Mouse (Mus musculus) intestine, postnatal 0 days (tissue): ENCODE measurements around the gene Maats1. TPM values are rescaled to one million over a fixed set of nuclear protein-coding genes. Genes with fewer than 3 reads are reported as not detected.
A peak's percentile ranks its signal among the peaks of the same experiment; 100 is the strongest.

Source experiments
- ATAC-seq: fragments of 200-750 bp; cut with Nextera tagmentation; 2 replicates; pipeline ENCODE4 v1.8.0; 2017; ENCODE audit warnings: mild to moderate bottlenecking, moderate TSS enrichment, moderate library complexity
- H3K27ac ChIP-seq: fragments of 300-500 bp; sonication (generic); 2 replicates; pipeline ENCODE4 v1.5.1; 2014; ENCODE audit warnings: mild to moderate bottlenecking, low read depth, low read length, moderate library complexity
- H3K27me3 ChIP-seq: fragments of 300-500 bp; sonication (generic); replicated peaks from 2 replicates; pipeline ENCODE4 v1.6.1; 2014; ENCODE audit warnings: low read length, mixed read lengths; ENCODE audit not compliant: control insufficient read depth, insufficient read depth
- H3K36me3 ChIP-seq: fragments of 300-500 bp; sonication (generic); 2 replicates; pipeline ENCODE4 v1.6.1; 2014; ENCODE audit warnings: mild to moderate bottlenecking, moderate library complexity; ENCODE audit not compliant: control insufficient read depth, insufficient read depth
- H3K4me1 ChIP-seq: fragments of 300-500 bp; sonication (generic); replicated peaks from 2 replicates; pipeline ENCODE4 v1.6.1; 2014; ENCODE audit warnings: antibody characterized with exemption, low read length, mixed read lengths; ENCODE audit not compliant: control insufficient read depth, insufficient read depth
- H3K4me2 ChIP-seq: fragments of 300-500 bp; sonication (generic); replicated peaks from 2 replicates; pipeline ENCODE4 v1.6.1; 2014; ENCODE audit warnings: low read depth, mild to moderate bottlenecking, moderate library complexity
- H3K4me3 ChIP-seq: fragments of 300-500 bp; sonication (generic); 2 replicates; pipeline ENCODE4 v1.5.1; 2014; ENCODE audit warnings: low read depth, low read length
- H3K9ac ChIP-seq: fragments of 300-500 bp; sonication (generic); 2 replicates; pipeline ENCODE4 v1.6.1; 2014; ENCODE audit warnings: mild to moderate bottlenecking, low read depth, low read length
- H3K9me3 ChIP-seq: fragments of 300-500 bp; sonication (generic); 2 replicates; pipeline ENCODE4 v1.6.1; 2016; ENCODE audit warnings: mixed run types; ENCODE audit not compliant: control insufficient read depth
- CTCF ChIP-seq: sonication (generic); IDR thresholded peaks from 2 replicates; pipeline ENCODE4 v1.5.1; 2016; ENCODE audit warnings: low read depth, mild to moderate bottlenecking, control low read depth, antibody characterized with exemption, moderate library complexity
- WGBS: fragments of 180-500 bp; shearing (Covaris S2); extraction: QIAGEN DNeasy Blood & Tissue Kit; methylation state at CpG from one replicate; pipeline ENCODE4 v1.1.7; 2014; 5-methylcytosine and 5-hydroxymethylcytosine counted together
- polyA plus RNA-seq: library from polyadenylated mRNA; unstranded; fragments of >200 nt; fragmentation: Nextera tagmentation; extraction: Ambion mirVana; gene quantifications from 2 replicates; pipeline ENCODE4 v1.2.1, GENCODE M21; 2015

Gene Maats1
- polyA plus RNA-seq, 1 experiment from 2014 or later, result 1.0 TPM

DNA sequence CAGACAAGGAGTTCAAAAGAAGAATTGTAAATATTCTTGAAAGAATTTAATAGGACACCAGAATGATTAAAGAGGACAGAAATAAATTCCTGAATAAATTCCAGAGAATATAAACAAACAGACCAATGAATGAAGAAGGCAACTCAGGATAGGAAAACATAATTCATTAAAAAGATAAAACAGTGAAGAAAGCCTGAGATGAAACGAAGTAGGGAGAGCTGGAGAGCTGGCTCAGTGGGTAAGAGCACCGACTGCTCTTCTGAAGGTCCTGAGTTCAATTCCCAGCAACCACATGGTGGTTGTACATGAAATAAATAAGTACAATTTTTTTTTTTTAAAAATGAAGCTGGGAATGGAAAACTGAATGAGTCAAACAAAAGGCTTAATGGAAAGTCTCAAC, 67.2 kb downstream of the Maats1 start:
- H3K36me3 ChIP-seq, result no peaks in the 10 kb centered on the region
- 62% methylated on average over 2 of the region's 2 CpGs for WGBS
- ATAC-seq, result no peak
- H3K9ac ChIP-seq, result no peak overlapping the region
- TF ChIP-seq CTCF, result no peak
- H3K4me3 ChIP-seq, result no peak overlapping the region
- no peaks in the 10 kb centered on the region for H3K4me1 ChIP-seq
- no peaks in the 10 kb centered on the region for H3K9me3 ChIP-seq
- H3K4me2 ChIP-seq, result no peak overlapping the region
- H3K27me3 ChIP-seq, result no peaks in the 10 kb centered on the region
- no peak overlapping the region for H3K27ac ChIP-seq

DNA sequence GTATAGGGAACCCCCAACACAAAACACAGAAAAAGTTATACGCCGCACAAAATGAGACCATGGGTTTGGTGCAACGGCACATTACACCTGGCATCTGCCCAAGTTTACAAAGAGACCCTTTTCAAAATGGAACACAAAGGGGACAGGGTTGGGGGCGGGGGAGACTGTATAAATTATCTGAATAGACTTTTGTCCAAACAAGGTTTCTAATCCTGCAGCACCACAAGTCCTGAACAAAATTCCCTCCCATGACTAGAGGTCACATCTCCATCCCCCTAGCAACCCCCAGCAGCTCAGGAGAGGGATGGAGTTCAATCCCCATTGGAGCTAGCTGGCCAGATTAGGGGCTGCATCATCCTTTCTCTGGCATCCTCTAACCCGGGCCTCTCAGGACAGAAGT, 69.5 kb downstream of the Maats1 start:
- H3K36me3 ChIP-seq, result no peaks in the 10 kb centered on the region
- TF ChIP-seq CTCF, result no peak
- no peak overlapping the region for H3K9ac ChIP-seq
- H3K9me3 ChIP-seq, result no peaks in the 10 kb centered on the region
- no peaks in the 10 kb centered on the region for H3K27me3 ChIP-seq
- no peak for ATAC-seq
- no peak overlapping the region for H3K4me3 ChIP-seq
- 74% methylated on average over 5 of the region's 5 CpGs for WGBS
- no peak overlapping the region for H3K27ac ChIP-seq
- no peaks in the 10 kb centered on the region for H3K4me1 ChIP-seq
- H3K4me2 ChIP-seq, result no peak overlapping the region

DNA sequence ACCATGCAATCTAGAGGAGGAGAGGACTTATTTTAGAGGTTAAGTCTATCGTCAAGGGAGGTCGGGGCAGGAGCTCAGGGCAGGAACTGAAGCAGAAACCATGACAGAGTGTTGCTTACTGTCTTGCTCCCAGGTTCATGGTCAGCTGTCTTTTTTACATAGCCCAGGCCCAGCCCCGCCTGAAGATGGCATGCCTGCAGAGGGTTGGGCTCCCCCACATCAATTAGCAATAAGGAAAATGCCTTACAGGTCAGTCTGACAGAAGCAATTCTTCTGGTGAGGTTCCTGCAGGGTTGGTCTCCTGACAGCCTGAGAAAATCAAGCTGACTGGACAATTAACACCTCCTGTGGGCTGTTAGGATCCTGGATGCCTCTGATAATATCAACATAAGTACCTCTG, 70.3 kb downstream of the Maats1 start:
- Histone ChIP-seq H3K27ac (peak overlapping the region; percentile 54; the same call in 1 of the 2 replicates), H3K4me1 (no peaks in the 10 kb centered on the region), H3K4me3 (no peak overlapping the region), H3K9me3 (no peaks in the 10 kb centered on the region), H3K4me2 (no peak overlapping the region), H3K27me3 (no peaks in the 10 kb centered on the region), H3K36me3 (no peaks in the 10 kb centered on the region), H3K9ac (no peak overlapping the region)
- TF ChIP-seq CTCF, result peak; percentile 10; the same call in 1 of the 2 replicates
- 32% methylated on average over 3 of the region's 3 CpGs for WGBS
- peak; percentile 78 for ATAC-seq

DNA sequence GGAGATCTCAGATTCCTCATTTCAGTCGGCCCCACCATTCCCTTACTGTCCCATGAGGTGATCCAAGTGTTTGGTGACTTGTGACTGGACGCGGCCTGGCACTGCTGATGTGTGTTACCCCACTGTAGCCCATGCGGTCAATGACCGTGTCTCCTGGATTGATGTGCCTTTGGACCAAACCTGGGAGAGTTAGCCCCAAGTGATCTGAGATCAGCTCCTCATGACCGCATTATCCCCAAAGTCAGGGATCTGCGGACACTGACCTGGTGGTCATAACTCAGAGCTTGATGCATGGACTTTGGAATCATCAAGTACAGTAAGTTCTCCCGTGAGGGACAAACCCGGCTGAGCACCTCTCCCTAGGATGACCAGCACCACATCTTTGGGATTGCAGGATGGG, 86.0 kb downstream of the Maats1 start:
- ATAC-seq, result no peak
- no peaks in the 10 kb centered on the region for H3K9me3 ChIP-seq
- no peak for TF ChIP-seq CTCF
- H3K27me3 ChIP-seq, result no peaks in the 10 kb centered on the region
- no peaks in the 10 kb centered on the region for H3K4me1 ChIP-seq
- no peak overlapping the region for H3K9ac ChIP-seq
- H3K4me2 ChIP-seq, result no peak overlapping the region
- no peak overlapping the region for H3K4me3 ChIP-seq
- WGBS, result 77% methylated on average over 9 of the region's 9 CpGs
- H3K27ac ChIP-seq, result no peak overlapping the region
- peaks cover 32% of the 10 kb centered on the region for H3K36me3 ChIP-seq

DNA sequence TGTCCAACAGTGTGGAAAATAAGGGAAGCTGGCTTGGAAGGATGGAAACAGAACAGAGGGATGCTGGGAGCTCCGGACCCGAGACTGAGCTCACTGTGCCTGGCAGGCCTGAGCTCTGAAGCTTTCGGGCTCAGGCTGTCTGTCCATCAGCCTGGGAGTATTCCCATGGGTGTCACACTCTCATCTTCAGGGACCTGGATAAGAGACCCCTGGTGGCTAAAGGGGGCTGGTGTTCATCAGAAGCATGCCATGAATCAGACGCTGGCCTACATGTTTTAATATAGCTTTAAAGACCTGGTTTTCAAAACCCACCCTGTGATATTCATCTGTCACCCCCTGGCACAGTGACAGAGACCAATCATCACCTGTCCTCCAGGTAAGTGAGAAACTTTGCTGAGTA, 86.8 kb downstream of the Maats1 start:
- 77% methylated on average over 4 of the region's 4 CpGs for WGBS

DNA sequence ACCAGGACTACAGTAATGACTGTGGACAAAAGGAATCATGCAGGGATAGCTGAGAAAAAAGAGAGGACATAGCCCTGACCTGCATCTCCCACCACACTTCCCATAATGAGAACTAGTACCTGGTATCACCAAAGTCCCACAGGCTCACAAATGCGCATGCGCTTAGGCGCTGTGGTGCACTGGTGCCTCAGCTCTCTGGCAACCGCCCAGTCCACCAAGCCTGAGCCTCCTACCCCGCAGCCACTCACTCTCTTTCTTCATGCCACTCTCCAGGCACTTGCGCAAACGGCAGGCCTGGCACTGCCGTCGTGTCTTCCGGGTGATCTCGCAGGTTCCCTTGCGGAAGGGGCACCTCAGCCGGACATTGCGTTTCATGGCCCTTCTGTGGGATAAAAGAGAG, 87.9 kb downstream of the Maats1 start:
- Histone ChIP-seq H3K4me3 (no peak overlapping the region), H3K36me3 (peaks cover 35% of the 10 kb centered on the region; the same call in 1 of the 2 replicates), H3K27me3 (no peaks in the 10 kb centered on the region), H3K4me1 (no peaks in the 10 kb centered on the region), H3K9ac (no peak overlapping the region), H3K9me3 (no peaks in the 10 kb centered on the region), H3K27ac (no peak overlapping the region), H3K4me2 (no peak overlapping the region)
- no peak for TF ChIP-seq CTCF
- 83% methylated on average over 14 of the region's 14 CpGs for WGBS
- ATAC-seq, result no peak; the same call in 1 of the 2 replicates

More for the DNA sequence above, 86.8 kb downstream of the Maats1 start:
- no peak overlapping the region for H3K4me2 ChIP-seq
- H3K27me3 ChIP-seq, result no peaks in the 10 kb centered on the region
- peak; percentile 43; the same call in 1 of the 2 replicates for TF ChIP-seq CTCF
- no peak overlapping the region for H3K4me3 ChIP-seq
- no peaks in the 10 kb centered on the region for H3K9me3 ChIP-seq
- H3K27ac ChIP-seq, result no peak overlapping the region
- no peaks in the 10 kb centered on the region for H3K4me1 ChIP-seq
- 0 out of 2 replicates have a peak, but pooled peaks have one; percentile 13 for ATAC-seq
- H3K9ac ChIP-seq, result no peak overlapping the region
- peaks cover 31% of the 10 kb centered on the region; the same call in 1 of the 2 replicates for H3K36me3 ChIP-seq

DNA sequence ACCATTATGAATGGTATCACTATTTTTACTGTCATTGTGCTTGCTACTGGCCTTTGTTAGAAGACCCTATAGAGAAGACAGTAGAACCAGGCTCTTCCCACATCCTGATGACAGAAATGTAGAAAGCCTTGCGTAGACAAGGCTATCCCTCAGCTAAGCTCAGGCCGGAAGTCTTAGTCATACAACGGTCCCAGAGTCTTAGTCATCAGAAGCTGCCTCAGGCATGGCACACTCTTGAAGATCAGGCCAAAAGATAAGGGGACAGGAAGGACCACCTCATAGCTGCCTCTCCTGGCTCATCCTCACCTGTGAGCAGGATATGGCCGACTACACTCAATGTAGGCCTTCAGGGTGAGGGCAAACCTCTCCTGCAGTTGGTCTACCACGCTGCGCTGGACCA, 91.5 kb downstream of the Maats1 start:
- no peak overlapping the region for H3K4me3 ChIP-seq
- H3K27me3 ChIP-seq, result no peaks in the 10 kb centered on the region
- H3K9me3 ChIP-seq, result no peaks in the 10 kb centered on the region
- WGBS, result 93% methylated on average over 6 of the region's 6 CpGs
- no peak overlapping the region for H3K27ac ChIP-seq
- no peak overlapping the region for H3K4me2 ChIP-seq
- peaks cover 35% of the 10 kb centered on the region; the same call in 1 of the 2 replicates for H3K36me3 ChIP-seq
- ATAC-seq, result no peak
- no peaks in the 10 kb centered on the region for H3K4me1 ChIP-seq
- no peak for TF ChIP-seq CTCF
- H3K9ac ChIP-seq, result no peak overlapping the region
